Mouse (Mus musculus): ENCODE measurements around the gene Rin2. TPM values are rescaled to one million over a fixed set of nuclear protein-coding genes. Genes with fewer than 3 reads are reported as not detected.
A peak's percentile ranks its signal among the peaks of the same experiment; 100 is the strongest.

Gene Rin2
- polyA plus RNA-seq (2015; fragmentation: Nextera tagmentation; extraction: Ambion mirVana), result 1.7 and 2.6 TPM in 2 replicates

GRCm38 (mm10) chr2:145675142-145675755, at the start of gene Rin2:
Gene Rin2 (plus strand): TSS chr2:145675215.
- Histone ChIP-seq H3K4me2 (peak within 1 kb of the TSS; percentile 78), H3K4me3 (replicated peaks) (peak within 1 kb of the TSS; percentile 63), H3K9ac (peak within 1 kb of the TSS; percentile 49), H3K4me1 (replicated peaks) (0 out of 2 replicates have a peak, but pooled peaks cover 5% of the 10 kb centered on the region), H3K27me3 (peaks cover 12% of the 10 kb centered on the region; the same call in 1 of the 2 replicates), H3K9me3 (replicated peaks) (no peaks in the 10 kb centered on the region), H3K36me3 (no peaks in the 10 kb centered on the region), H3K27ac (no peak within 1 kb of the TSS; the same call in 1 of the 2 replicates)
- DNase-seq (peak; percentile 14), ATAC-seq (ENCODE audit: low read depth) (peak; percentile 71)
- WGBS (ENCODE audit: insufficient replicate concordance), result under 1% methylated on average over 33 of the region's 33 CpGs

- H3K36me3 ChIP-seq, result no peaks in the 10 kb centered on the region
- no peaks in the 10 kb centered on the region for H3K9me3 ChIP-seq (replicated peaks)
- H3K27ac ChIP-seq, result no peak overlapping the region
- DNase-seq, result no peak
- H3K9ac ChIP-seq, result no peak overlapping the region
- H3K27me3 ChIP-seq, result no peaks in the 10 kb centered on the region
- H3K4me1 ChIP-seq (replicated peaks), result no peaks in the 10 kb centered on the region
- H3K4me3 ChIP-seq (replicated peaks), result no peak overlapping the region
- no peak for ATAC-seq (ENCODE audit: low read depth)
- no peak overlapping the region for H3K4me2 ChIP-seq
- 59% methylated on average over 6 of the region's 6 CpGs for WGBS (ENCODE audit: insufficient replicate concordance)
Observed at GRCm38 (mm10) chr2:145631123-145631798, 43.8 kb upstream of the Rin2 start.

GRCm38 (mm10) chr2:145631799-145632174, 43.2 kb upstream of the Rin2 start:
- Histone ChIP-seq H3K4me1 (replicated peaks) (no peaks in the 10 kb centered on the region), H3K27ac (no peak overlapping the region), H3K9me3 (replicated peaks) (no peaks in the 10 kb centered on the region), H3K36me3 (no peaks in the 10 kb centered on the region), H3K4me2 (no peak overlapping the region), H3K4me3 (replicated peaks) (no peak overlapping the region), H3K9ac (no peak overlapping the region), H3K27me3 (no peaks in the 10 kb centered on the region)
- ATAC-seq (ENCODE audit: low read depth) (no peak), DNase-seq (no peak)
- 57% methylated on average over 4 of the region's 4 CpGs for WGBS (ENCODE audit: insufficient replicate concordance)

DNA sequence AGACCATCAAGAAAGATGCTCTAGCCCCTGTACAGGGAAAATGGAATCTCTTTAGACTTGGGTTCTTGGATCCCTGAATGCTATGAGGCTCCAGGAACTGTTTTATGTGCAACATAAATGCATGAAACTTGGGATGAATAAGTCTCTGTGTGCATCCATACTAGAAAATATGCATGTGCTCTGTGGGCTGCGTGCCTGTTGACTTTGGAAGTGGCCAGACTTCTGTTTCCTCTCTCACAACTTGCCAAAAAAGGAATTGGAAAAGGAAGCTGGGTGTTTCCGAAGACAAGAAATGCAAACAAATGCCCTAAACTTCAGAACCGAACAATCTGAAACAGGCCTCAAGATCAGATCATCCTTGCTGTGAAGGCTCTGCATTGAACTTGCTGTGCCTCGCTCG, 41.2 kb upstream of the Rin2 start:
- ATAC-seq (ENCODE audit: low read depth), result no peak
- no peak for DNase-seq
- H3K9ac ChIP-seq, result no peak overlapping the region
- no peaks in the 10 kb centered on the region for H3K4me1 ChIP-seq (replicated peaks)
- no peak overlapping the region for H3K4me2 ChIP-seq
- H3K9me3 ChIP-seq (replicated peaks), result no peaks in the 10 kb centered on the region
- no peaks in the 10 kb centered on the region for H3K27me3 ChIP-seq
- no peak overlapping the region for H3K27ac ChIP-seq
- WGBS (ENCODE audit: insufficient replicate concordance), result 57% methylated on average over 5 of the region's 5 CpGs
- H3K4me3 ChIP-seq (replicated peaks), result no peak overlapping the region
- no peaks in the 10 kb centered on the region for H3K36me3 ChIP-seq

GRCm38 (mm10) chr2:145640255-145640984, 34.6 kb upstream of the Rin2 start:
- DNase-seq, result no peak
- H3K4me3 ChIP-seq (replicated peaks), result no peak overlapping the region
- no peak overlapping the region for H3K27ac ChIP-seq
- ATAC-seq (ENCODE audit: low read depth), result no peak
- 74% methylated on average over 21 of the region's 21 CpGs for WGBS (ENCODE audit: insufficient replicate concordance)
- H3K9ac ChIP-seq, result no peak overlapping the region
- no peaks in the 10 kb centered on the region for H3K27me3 ChIP-seq
- H3K4me2 ChIP-seq, result no peak overlapping the region
- no peaks in the 10 kb centered on the region for H3K9me3 ChIP-seq (replicated peaks)
- H3K36me3 ChIP-seq, result no peaks in the 10 kb centered on the region
- H3K4me1 ChIP-seq (replicated peaks), result no peaks in the 10 kb centered on the region

DNA sequence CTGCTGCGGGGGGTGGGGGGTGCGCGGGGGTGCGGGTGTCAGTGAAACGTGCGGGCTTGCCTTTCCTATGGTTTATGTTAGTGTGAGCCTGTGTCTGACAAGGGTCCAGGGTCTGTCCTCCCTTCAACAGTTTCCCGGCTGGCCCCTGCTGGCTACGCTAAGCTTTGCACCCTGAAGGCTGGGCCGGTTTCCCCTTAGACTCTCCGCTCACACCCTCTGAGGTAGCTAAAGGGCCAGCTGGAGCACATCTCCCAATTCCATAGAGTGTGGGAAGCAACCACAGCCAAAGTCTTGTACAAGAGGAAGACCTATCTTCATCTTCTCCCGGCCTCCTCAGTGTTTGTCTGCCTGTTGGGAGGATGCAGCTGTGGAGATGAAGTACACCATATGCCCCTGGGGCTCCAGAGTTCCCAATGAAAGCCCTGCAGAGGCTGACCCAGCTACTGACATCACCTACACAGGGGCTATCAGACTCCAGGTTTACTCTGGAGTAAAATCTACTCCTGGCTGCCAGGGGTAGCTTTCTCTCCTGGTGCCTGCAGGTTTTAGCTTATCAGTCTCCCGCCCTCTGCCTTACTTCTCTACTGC, 19.5 kb upstream of the Rin2 start:
- Histone ChIP-seq H3K27ac (no peak overlapping the region), H3K36me3 (no peaks in the 10 kb centered on the region), H3K27me3 (no peaks in the 10 kb centered on the region), H3K4me1 (replicated peaks) (no peaks in the 10 kb centered on the region), H3K4me2 (no peak overlapping the region), H3K4me3 (replicated peaks) (no peak overlapping the region), H3K9ac (no peak overlapping the region), H3K9me3 (replicated peaks) (no peaks in the 10 kb centered on the region)
- WGBS (ENCODE audit: insufficient replicate concordance), result 33% methylated on average over 12 of the region's 12 CpGs
- ATAC-seq (ENCODE audit: low read depth) (no peak), DNase-seq (no peak)

DNA sequence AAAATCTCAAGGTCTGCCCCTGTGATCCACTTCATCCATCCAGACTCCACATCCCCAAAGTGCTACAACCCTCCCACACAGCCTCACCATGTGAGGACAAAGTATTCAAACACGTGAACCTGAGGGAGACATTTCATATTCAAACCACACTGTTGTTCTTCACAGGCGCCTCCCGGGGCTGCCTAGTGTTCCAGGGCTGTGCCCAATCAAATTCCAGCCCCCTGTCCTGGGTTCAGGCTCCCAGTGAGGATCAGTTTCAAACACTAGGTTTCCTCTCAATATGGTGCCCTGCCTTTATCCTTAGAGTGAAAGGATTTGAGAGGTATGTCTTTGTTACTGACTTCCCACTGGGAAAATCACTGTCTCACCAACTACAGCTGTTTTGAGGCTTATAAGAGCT, 18.9 kb upstream of the Rin2 start:
- H3K4me2 ChIP-seq, result no peak overlapping the region
- ATAC-seq (ENCODE audit: low read depth), result no peak
- H3K27me3 ChIP-seq, result no peaks in the 10 kb centered on the region
- DNase-seq, result no peak
- H3K27ac ChIP-seq, result no peak overlapping the region
- 58% methylated on average over 3 of the region's 3 CpGs for WGBS (ENCODE audit: insufficient replicate concordance)
- H3K9me3 ChIP-seq (replicated peaks), result no peaks in the 10 kb centered on the region
- H3K4me3 ChIP-seq (replicated peaks), result no peak overlapping the region
- H3K36me3 ChIP-seq, result no peaks in the 10 kb centered on the region
- no peak overlapping the region for H3K9ac ChIP-seq
- no peaks in the 10 kb centered on the region for H3K4me1 ChIP-seq (replicated peaks)

DNA sequence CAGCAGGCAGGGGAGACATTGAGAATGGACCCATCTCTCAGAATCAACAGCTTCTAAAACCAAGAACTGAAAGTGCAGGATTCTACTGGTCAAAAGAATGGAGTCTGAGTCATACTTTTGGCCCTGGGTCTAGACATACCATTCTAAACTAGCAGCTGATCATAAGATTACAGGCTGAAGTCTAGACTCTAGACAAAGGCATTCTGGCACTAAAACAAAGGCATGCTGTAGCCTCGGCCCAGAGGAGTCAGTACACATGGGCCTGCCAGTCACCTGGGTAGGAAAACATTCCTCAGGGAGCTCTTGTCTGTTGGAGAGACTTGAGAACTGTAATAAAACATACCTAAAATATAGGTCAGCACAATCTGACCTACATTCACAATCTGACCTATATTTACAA, 18.3 kb upstream of the Rin2 start:
- H3K9me3 ChIP-seq (replicated peaks), result no peaks in the 10 kb centered on the region
- H3K4me2 ChIP-seq, result no peak overlapping the region
- H3K9ac ChIP-seq, result no peak overlapping the region
- DNase-seq (no peak), ATAC-seq (ENCODE audit: low read depth) (no peak)
- no peaks in the 10 kb centered on the region for H3K4me1 ChIP-seq (replicated peaks)
- no peaks in the 10 kb centered on the region for H3K36me3 ChIP-seq
- H3K27me3 ChIP-seq, result no peaks in the 10 kb centered on the region
- H3K4me3 ChIP-seq (replicated peaks), result no peak overlapping the region
- WGBS (ENCODE audit: insufficient replicate concordance), result 26% methylated on average over 1 of the region's 1 CpGs
- no peak overlapping the region for H3K27ac ChIP-seq

DNA sequence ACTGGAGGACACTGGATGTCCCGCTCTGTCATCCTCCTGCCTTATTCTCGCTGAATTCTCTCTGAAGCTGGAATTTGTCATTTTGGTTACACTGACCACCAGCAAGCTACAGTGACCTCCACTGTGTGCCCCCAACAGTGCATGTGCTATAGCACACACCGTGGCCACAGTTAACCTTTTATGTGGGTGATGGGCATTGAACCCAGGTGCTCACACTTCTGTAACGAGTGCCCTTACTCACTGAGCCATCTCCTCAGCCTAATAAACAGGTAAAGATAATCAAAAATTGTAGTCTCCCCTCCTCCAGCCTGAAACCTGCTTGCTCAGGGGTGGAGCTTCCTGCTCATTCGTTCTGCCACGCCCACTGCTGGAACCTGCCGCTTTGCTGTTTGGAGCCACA, 13.8 kb upstream of the Rin2 start:
- no peak overlapping the region for H3K4me2 ChIP-seq
- ATAC-seq (ENCODE audit: low read depth), result no peak
- no peaks in the 10 kb centered on the region for H3K9me3 ChIP-seq (replicated peaks)
- no peak overlapping the region for H3K4me3 ChIP-seq (replicated peaks)
- no peaks in the 10 kb centered on the region for H3K27me3 ChIP-seq
- 58% methylated on average over 6 of the region's 7 CpGs for WGBS (ENCODE audit: insufficient replicate concordance)
- H3K36me3 ChIP-seq, result no peaks in the 10 kb centered on the region
- H3K4me1 ChIP-seq (replicated peaks), result no peaks in the 10 kb centered on the region
- no peak overlapping the region for H3K27ac ChIP-seq
- no peak overlapping the region for H3K9ac ChIP-seq
- no peak for DNase-seq

- 0 out of 2 replicates have a peak, but pooled peaks have one; percentile 15 for ATAC-seq (ENCODE audit: low read depth)
- Histone ChIP-seq H3K4me1 (replicated peaks) (no peaks in the 10 kb centered on the region), H3K9ac (no peak overlapping the region), H3K36me3 (no peaks in the 10 kb centered on the region), H3K4me2 (no peak overlapping the region), H3K9me3 (replicated peaks) (no peaks in the 10 kb centered on the region), H3K4me3 (replicated peaks) (no peak overlapping the region), H3K27me3 (no peaks in the 10 kb centered on the region), H3K27ac (no peak overlapping the region)
- WGBS (ENCODE audit: insufficient replicate concordance), result 69% methylated on average over 7 of the region's 7 CpGs
- DNase-seq, result no peak
Observed at GRCm38 (mm10) chr2:145663899-145664298, 11.1 kb upstream of the Rin2 start.

DNA sequence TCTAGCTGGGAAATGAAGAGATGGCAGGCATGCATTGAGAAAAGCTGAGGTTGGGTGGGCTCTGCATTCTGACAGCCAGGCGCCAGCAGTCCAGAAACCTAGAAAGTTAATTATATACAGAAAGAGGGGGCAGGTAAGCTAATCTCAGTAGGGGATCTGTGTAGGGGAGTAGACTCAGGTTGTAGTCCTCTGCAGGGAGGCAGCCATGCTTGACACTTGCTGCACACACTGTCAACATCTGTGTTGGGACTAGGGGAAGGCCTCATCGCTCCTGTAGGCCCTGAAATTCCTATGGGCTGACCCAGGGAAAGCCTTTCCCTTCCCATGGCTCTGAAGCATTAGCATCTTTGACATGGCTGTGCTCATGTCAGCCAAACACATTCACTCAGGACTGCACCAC, 10.7 kb upstream of the Rin2 start:
- Histone ChIP-seq H3K9ac (no peak overlapping the region), H3K4me3 (replicated peaks) (no peak overlapping the region), H3K27me3 (no peaks in the 10 kb centered on the region), H3K9me3 (replicated peaks) (no peaks in the 10 kb centered on the region), H3K36me3 (no peaks in the 10 kb centered on the region), H3K27ac (no peak overlapping the region), H3K4me2 (no peak overlapping the region), H3K4me1 (replicated peaks) (no peaks in the 10 kb centered on the region)
- ATAC-seq (ENCODE audit: low read depth) (peak; percentile 50; the same call in 1 of the 2 replicates), DNase-seq (no peak)
- WGBS (ENCODE audit: insufficient replicate concordance), result 76% methylated on average over 2 of the region's 2 CpGs
